Mouse (Mus musculus): Measurements from ENCODE around the gene Mapk3.
"Not testable (repeated sequence)": the region's sequence is repeated elsewhere in the genome, so short reads cannot be mapped to it uniquely, and the experiment has no call there.

Mapk3 gene

DNA sequence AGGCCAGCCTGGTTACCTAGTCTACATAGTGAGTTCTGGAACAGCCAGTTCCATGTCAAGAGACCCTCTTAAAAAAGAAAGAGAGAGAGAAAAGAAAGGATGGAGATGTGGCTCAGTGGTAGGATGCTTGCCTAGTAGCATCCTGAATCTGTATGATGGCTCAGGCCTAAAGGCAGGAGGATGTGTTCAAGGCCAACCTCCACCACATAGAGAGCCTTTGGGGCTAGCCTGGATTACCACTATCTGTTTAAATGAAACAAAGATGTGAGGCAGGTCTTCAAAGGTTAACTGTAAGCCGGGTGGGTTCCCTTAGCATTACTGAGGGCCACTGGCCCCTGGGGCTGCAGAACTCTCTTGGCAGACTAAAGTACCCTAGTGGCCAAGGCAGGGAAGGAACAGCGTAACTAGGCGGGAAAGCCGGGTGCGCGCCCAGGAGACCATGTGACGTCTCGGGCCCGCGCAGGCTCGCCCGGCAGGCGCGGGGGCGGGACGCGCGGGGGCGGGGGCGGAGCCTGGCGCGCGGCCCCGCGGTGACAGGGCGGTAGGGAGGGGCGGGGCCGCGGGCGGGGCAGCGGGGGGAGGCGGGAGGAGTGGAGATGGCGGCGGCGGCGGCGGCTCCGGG is at the start of gene Mapk3:
Gene Mapk3, plus strand, starts transcription at position 552 of the 622 bp plus-strand sequence.
- DNase-seq (ENCODE audit: low spot score): peak; percentile 82

DNA sequence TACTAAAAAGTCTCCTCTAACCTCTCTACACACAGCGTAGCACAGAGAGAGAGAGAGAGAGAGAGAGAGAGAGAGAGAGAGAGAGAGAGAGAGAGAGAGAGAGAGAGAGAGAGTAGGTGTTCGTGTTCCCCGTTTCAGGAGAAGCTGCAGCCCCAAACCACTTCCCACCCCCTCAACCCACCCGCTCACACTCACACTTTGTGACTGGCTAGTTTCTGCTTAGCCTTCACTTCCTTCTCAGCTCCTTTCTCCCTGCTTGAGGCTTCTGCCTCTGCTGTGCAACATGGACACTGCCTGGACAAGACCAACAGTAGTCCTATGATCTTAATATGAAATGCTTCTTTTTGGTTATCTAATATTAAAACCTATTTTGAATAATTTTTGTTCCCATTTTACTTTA is 49.1 kb upstream of the Mapk3 start:
- DNase-seq (ENCODE audit: low spot score): no peak

DNA sequence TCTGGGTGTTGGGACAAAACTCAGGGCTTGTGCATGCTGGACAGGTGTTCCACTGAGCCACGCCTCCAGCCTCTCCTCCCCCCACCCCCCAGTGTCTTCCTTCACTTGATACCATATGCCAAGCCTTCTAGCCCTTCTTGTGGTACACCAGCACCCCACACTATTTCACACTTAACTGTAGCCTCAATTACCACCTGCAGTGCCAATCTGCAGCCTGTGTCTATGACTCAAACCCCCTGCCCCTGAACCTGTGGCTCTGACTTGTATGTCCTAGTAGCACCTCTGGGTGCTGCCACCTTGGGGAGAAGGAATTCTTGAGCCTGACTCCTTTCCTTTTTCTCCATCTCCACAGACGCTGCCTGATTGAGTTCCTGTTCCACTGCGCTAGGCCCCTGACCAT is 47.5 kb upstream of the Mapk3 start:
- DNase-seq (ENCODE audit: low spot score): no peak

DNA sequence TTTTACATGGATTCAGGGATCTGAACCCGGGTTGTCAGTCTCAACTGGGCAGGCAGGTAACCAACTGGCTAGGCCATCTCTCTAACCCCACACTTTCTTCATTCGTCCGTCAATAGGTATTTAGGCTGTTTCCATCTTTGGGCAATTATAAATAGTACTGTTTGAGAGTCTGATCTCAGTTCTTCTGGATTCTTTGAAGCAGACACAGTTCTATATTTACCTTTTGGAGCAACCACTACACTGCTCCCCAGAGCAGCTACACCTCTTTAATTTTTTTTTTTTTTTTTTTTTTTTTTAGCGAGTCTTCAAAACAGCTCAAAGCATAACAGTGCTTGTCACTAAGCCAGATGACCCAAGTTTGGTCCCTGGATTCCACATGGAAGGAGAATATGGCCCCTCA is 43.7 kb upstream of the Mapk3 start:
- DNase-seq (ENCODE audit: low spot score): no peak

DNA sequence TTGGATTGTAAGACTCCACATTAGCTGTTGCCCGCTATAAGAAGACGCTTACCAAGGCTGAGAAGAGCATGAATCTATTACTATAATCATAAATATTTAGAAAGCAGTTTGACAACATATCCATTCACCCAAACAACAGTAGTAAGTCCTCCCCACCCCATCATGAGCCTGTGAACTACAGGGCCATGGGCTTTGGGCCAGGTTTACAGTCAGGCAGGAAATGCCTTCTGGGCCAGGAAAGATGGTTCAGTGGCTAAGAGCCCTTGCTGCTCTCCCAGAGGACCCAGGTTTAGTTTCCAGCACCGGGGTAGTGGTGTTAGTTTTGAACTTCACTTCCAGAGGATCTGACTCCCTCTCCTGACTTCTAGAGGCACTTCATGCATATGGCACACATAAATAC is 41.8 kb upstream of the Mapk3 start:
- DNase-seq (ENCODE audit: low spot score): no peak

DNA sequence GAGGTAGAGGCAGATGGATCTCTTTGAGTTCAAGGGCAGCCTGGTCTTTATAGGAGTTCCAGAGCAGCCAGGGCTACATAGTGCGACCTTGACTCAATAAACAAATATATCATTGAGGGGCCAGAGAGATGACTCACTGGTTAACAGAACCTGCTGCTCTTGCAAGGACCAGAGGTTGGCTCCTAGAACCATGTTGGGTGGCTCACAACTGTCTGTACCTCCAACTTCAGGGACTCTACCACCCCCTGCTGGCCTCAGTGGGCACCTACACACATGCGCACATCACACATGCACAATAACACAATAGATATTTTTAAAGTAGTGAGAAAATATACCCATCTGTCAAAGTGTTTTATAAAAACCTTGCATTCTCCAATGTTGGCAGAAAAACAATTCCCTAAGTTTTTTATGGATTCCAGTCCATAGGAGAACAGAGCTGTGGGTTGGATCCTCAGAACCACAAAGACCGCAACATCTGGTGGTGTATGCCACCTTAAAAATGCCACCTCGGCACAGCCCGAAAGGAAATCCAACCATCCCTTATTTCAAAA is 40.5 kb upstream of the Mapk3 start:
- no peak for DNase-seq (ENCODE audit: low spot score)

DNA sequence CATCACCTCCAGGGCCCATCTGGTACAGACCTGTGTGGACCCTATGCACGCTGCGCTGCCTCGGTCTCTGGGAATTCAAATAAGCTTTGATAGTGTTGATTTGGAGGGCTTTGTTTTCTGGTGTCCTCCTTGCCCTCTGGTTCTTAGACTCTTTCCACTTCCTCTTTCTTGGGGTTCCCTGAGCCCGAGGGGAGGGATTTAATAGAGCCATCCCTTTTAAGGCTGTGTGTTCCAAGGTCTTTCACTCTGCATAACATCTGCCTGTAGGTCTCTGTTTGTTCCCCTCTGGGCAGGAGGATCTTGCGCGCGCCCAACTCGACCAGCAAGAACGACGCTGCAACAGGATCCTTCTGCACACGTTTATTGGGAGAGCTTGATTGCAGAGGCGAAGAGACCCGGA is 37.8 kb upstream of the Mapk3 start:
- no peak for DNase-seq (ENCODE audit: low spot score)

DNA sequence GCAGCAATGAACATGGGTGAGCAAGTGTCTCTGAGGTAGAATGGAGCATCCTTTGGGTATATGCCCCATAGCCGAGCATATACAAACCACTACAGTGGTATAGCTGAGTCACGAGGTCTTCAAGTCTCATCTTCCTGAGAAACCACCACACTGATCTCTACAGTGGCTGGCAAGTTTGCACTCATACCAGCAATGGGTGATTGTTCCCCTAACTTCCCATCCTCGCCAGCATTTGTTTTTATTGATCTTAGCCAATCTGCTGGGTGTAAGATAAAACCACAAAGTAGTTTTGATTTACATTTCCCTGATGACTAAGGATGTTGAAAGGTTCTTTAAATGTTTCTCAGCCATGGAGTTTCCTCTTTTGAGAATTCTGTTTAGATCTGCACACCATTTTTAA is 34.3 kb upstream of the Mapk3 start:
- no peak for DNase-seq (ENCODE audit: low spot score)

DNA sequence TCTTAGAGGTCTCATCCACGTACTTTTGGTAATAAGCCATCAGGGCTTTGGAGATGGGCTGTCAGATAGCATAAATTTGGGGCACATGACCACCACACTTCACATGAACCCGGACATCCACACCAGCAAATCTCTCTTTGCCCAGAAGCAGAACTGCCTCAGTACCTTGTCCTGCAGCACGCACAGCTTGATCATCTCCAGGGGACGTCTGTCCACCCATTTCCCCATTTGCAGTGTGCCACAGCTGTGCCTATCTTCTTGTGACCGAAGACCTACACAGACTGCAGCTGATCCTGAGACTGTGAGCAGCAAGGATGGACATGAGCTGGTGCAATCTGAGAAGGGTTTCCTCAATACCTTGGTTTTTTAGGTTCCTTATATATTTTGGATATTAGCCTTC is 33.7 kb upstream of the Mapk3 start:
- DNase-seq (ENCODE audit: low spot score): no peak

DNA sequence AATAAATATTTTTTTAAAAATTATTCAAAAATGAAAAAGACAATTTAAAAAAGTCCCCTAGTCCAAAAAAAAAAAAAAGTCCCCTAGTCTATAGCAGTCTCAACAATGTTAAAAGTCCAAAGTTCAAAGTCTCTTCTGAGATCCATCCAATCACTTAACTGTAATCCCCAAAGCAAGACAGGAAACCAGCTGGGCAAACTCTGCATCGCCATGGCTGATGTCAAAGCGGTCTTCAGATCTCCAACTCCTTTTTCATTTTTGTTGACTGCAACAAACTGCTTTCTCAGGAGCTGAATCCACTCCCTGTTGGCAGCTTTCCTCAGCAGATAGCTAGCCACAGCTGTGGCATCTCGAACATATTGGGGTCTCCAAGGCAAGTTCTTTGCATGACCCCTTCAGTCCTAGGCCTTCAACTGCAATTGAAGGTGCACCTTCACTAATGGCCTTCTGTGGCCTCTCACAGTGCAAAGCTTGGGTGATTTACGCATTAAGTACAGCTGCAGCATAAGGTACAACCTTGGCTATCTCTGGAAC is 29.1 kb upstream of the Mapk3 start:
- DNase-seq (ENCODE audit: low spot score): not testable (repeated sequence)

DNA sequence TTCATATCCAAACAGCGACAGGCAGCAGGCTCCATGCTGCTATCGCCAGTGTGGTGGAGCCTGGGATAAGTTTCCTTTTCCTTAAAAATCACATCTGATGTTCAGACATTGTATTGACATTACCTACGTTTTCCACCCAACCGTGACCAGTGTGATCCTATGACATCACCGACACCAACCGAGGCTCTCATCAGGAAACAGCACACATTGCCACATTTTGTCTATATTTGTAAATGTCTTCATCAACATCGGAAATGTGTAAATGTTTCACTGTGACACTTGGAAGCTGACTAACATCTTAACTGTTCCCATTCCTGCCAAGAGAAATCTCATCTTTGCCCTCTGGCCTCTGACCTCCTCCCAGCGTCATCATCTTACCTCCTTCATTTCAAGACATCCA is 23.3 kb upstream of the Mapk3 start:
- DNase-seq (ENCODE audit: low spot score): no peak

DNA sequence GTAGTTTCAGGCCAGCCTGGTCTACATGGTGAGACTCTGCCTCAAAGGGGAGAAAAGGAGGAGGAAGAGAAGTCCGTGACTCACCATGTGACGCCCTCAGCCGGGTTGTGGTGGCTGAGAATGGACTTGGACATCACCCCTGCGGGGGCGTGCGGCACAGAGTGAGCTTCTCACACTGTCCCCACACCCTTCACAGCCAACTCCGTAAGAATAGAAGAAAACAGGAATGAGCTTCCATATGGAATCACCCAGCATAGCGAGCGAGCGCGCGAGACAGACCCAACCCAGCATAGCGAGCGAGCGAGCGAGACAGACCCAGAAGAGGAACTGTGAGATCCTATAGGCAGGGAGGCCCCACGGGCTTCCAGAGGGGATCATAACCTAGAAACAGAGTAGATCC is 19.9 kb upstream of the Mapk3 start:
- DNase-seq (ENCODE audit: low spot score): no peak

DNA sequence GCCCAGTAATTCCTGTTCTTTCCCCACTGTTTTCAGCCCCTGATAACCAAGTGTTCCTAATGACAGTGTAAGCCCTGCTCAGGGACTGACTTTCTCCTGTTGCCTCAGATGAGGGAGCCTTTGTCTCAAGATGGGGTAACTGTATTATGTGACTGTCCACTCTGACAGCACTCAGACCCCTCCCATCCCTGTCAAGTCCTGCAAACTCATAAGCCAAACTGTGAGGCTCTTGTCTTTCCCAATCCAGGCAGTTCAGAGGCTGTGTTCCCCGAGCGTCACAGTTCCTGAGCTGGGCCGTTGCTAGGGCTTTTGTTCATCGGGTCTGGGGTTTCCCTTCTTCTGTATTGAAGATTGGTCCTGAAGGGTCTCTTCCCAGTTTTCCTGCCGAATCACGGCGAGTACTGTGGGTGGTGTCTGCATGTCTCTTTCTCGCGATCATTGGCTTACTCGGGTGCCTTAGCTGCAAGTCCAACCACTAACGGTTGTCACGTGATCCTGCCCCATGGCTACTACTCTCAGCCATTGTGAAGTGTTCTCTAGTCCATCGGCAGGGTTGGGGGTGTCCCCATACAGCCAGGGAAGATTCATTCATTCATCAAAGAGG is 19.2 kb upstream of the Mapk3 start:
- no peak for DNase-seq (ENCODE audit: low spot score)

DNA sequence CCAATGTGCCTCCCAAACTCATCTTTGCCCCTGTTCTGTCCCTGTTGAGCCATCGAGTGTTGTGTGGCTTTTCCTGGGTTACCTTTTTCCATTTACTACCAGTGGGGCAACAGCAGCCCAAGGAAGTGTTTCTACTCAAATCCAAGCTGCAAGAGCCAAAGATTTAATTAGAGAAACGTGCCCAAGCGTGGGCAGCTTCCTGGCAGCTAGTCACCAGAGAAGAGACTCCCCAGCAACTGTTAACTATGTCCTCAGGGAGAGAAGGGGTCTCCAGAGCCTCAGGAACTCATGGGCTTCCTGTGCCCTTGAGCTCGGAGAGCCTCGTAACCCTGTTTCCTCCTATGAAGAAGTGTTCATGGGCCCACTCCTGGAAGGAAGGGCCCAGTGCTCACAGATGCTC is 18.4 kb upstream of the Mapk3 start:
- no peak for DNase-seq (ENCODE audit: low spot score)

DNA sequence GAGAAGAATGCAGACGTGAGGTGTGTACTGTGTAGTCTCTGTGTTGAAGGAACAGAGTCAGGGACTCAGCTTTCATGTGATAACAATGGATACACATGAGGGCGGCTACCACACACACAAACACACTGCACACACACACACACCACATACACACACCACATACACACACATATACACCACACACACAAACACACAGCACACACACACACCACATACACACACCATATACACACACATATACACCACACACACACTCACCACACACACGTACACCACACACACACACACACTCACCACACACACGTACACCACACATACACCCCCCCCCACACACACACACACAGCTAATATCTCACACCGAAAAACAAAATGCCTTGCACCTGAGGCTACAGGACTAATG is 17.9 kb upstream of the Mapk3 start:
- no peak for DNase-seq (ENCODE audit: low spot score)

DNA sequence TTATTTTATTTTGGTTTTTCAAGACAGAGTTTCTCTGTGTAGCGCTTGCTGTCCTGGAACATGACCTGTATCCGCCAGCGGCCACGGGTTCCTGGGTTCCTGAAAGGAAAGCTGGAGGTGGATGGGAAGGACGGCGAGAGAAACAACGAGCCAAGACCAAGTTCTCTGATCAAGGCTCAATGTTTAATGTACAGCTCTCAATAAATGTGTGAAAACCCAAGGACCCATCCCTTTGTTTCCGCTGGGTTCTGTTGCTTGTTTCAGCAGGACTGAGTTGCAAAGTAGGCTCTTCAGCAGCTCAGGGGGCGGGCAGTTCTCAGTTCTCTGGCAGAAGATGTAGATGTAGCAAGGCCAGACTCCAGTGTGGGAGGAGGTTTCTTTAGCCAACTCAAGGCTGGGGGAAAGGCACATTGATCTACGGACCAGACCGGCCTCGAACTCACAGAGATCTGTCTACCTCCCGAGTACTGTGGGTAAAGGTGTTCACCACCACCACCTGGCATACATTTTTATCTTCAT is 17.4 kb upstream of the Mapk3 start:
- DNase-seq (ENCODE audit: low spot score): no peak

DNA sequence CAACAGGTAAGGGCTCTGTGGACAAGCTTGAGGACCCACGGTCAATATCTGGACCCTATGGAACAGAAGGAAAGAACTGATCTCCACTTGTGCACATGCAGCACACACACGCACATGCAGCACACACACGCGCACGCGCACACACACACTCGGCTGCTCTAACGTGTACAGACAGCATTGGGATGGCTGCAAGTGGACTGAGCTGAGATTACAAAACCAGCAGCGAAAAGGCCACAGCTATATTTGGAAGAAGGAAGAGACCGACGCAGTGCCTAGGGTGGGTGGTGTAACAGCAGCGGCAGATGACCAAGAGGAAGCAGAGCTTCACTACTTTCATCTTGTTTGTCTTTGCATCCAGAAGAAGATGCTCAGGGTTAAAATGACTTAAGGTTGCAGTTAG is 13.3 kb upstream of the Mapk3 start:
- DNase-seq (ENCODE audit: low spot score): no peak

DNA sequence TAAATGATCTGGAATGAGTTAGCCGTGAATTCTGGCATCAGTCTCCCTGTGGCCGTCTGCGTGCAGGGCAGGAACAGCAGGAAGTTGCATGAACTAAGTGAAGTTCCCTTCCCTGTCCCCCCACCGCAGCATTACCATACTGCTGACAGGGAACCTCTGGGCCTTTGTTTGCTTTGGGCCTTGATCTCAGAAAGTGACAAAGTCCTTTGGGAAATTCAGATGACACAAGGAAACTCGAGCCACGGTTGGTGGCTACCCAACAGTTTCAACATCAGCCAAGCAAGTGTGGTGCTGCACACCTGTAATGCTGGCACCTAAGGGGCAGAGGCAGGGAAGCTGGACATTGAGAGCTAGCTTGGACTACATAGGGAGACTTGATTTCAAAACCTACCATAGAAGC is 12.6 kb upstream of the Mapk3 start:
- DNase-seq (ENCODE audit: low spot score): no peak

DNA sequence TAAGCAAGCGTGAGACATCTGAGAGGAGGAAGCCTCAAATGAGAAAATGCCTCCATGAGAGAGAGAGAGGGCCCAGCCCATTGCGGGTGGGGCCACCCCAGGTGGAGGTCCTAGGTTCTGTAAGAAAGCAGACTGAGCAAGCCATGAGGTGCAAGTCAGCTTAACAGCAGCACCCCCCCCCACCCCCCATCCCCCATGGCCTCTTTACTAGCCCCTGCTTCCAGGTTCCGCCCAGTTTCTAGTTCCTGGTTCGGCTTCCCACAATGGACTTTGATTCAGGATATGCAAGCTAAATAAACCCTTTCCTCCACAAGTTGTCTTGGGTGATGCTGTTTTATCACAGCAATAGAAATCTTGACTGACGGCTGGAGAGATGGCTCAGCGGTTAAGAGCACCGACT is 10.6 kb upstream of the Mapk3 start:
- DNase-seq (ENCODE audit: low spot score): no peak

DNA sequence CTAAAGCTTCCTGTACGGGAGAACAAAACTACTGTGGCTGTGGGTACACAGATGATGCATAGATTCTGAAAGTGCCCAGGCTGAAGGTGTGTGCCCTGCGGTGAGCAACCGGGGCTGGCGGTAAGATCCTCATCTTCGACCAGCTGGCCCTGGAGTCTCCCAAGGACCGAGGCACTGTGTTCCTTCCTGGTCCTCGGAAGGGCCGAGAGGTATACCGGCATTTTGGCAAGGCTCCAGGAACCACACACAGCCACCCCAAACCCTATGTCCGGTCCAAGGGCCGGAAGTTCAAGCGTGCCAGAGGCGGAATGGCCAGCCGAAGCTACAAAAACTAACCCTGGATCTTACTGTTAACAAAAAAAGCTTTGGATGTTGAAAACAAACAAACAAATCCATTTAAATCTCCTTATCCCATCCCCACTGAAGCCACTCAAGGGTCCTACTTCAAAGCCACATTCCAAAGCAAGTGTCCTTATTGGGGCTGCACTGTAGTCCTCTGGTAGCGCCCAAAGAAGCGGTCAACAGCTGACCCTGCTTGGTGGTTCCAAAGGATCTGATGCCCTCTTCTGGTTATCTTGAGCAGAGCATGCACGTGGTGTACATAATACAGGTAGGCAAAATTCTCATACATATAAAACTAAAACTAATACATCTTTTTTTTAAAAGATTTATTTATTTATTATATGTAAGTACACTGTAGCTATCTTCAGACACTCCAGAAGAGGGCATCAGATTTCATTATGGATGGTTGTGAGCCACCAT is 9.6 kb upstream of the Mapk3 start:
- DNase-seq (ENCODE audit: low spot score): no peak

DNA sequence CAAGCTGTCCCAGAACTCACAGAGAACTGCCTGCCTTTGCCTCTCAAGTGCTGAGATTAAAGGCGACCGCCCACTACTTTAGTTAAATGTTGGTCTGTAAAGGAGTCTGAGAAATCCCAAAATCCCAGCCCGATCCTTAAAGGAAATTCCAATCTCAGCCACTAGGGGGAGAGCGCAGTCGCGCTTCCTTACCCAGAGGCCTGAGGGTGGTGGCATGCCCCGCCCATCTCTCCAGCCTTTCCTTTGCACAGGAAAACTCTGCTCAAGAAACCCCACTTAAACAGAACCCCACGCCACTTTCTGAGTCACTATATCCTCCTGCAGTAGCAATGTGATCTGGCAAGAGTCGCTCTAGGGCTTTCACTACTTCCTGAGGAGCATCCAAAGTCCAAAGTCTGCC is 4.5 kb upstream of the Mapk3 start:
- peak; percentile 66 for DNase-seq (ENCODE audit: low spot score)

DNA sequence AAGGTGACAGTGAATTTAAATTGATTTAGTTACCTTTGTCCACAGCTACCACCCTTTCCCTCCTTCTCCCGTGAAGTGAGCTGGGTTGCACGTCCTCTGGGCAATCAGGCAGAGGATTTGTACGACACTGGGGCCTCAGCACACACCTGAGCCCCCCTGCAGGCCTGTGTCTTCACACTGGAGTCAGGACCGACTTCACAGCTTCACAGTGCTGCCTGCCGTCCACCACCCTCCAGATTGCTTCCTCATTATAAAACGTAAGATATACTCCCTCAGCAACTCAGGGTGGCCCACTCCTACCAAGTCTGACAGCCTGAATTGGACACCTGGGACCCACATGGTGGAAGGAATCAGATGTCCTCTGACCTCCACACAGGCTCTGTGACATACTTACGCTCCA is 862 bp upstream of the Mapk3 start:
- no peak for DNase-seq (ENCODE audit: low spot score)

Measured in urinary bladder, postnatal 25 days (tissue).